Mouse (Mus musculus) CH12.LX (cell line): ENCODE data around the gene Sox11. TPM values are rescaled to one million over a fixed set of nuclear protein-coding genes. Genes with fewer than 3 reads are reported as not detected.

ENCODE experiments used
- DNase-seq: peaks from one replicate; pipeline ENCODE4 v3.0.0-alpha.2; 2013; ENCODE audit errors: extremely low read depth
- H3K27ac ChIP-seq: 2 replicates; pipeline ENCODE4 v1.5.1; 2012; ENCODE audit warnings: low read depth, mild to moderate bottlenecking, control low read depth, moderate library complexity; ENCODE audit not compliant: insufficient read depth
- H3K27me3 ChIP-seq: replicated peaks from 2 replicates; pipeline ENCODE3; 2012; ENCODE audit warnings: inconsistent platforms
- H3K36me3 ChIP-seq, 2 experiments: replicated peaks in 1 of 2; 2 replicates each; pipeline versions ENCODE3 to v1.6.1; 2012; ENCODE audit warnings: inconsistent platforms in 1 of 2, low read length in 1 of 2, mild to moderate bottlenecking in 1 of 2, mixed read lengths in 1 of 2, moderate library complexity in 1 of 2; ENCODE audit not compliant: control insufficient read depth in 1 of 2, insufficient read depth in 1 of 2
- H3K4me1 ChIP-seq, 2 experiments: 2 replicates each; pipeline ENCODE4 v1.6.1; 2012; ENCODE audit warnings: inconsistent platforms in 1 of 2, moderate library complexity in 1 of 2; ENCODE audit not compliant: insufficient read depth in 2 of 2, control insufficient read depth in 1 of 2
- H3K4me2 ChIP-seq: 2 replicates; pipeline ENCODE4 v1.6.1; 2012; ENCODE audit warnings: low read depth, mild to moderate bottlenecking, control low read depth; ENCODE audit not compliant: poor library complexity, insufficient read depth, severe bottlenecking
- H3K4me3 ChIP-seq, 3 experiments: fragments of 150-350 bp in 1 of 3; sonication (generic) in 1 of 3; replicated peaks in 1 of 3; 2 replicates each; pipeline versions ENCODE3 to v1.5.1; 2011 to 2012; ENCODE audit warnings: low read depth in 2 of 3, low read length in 2 of 3, mild to moderate bottlenecking in 2 of 3, moderate library complexity in 2 of 3, control low read depth in 1 of 3, improper control_type of control experiment in 1 of 3, inconsistent platforms in 1 of 3, mixed read lengths in 1 of 3; ENCODE audit not compliant: poor library complexity in 1 of 3
- H3K79me2 ChIP-seq: replicated peaks from 2 replicates; pipeline ENCODE4 v1.6.1; 2012; ENCODE audit warnings: mild to moderate bottlenecking, moderate library complexity; ENCODE audit not compliant: control insufficient read depth, poor library complexity, insufficient read depth, severe bottlenecking; ENCODE audit errors: extremely low read depth
- H3K9ac ChIP-seq: 2 replicates; pipeline ENCODE4 v1.6.1; 2012; ENCODE audit warnings: low read depth, mild to moderate bottlenecking, control low read depth, moderate library complexity; ENCODE audit not compliant: insufficient read depth
- H3K9me3 ChIP-seq: replicated peaks from 2 replicates; pipeline ENCODE3; 2012; ENCODE audit warnings: low read length, inconsistent platforms, mixed read lengths
- CHD2 ChIP-seq: IDR thresholded peaks from 2 replicates; pipeline ENCODE4 v1.6.1; 2011; ENCODE audit warnings: low read length, improper control_type of control experiment
- CTCF ChIP-seq, 2 experiments: IDR thresholded peaks in 1 of 2; conservative IDR thresholded peaks in 1 of 2; 2 replicates each; pipeline ENCODE4 v1.5.1; 2011 to 2012; ENCODE audit warnings: low read depth in 2 of 2, low read length in 2 of 2, improper control_type of control experiment in 1 of 2, inconsistent platforms in 1 of 2, mild to moderate bottlenecking in 1 of 2, moderate library complexity in 1 of 2
- E2F4 ChIP-seq: IDR thresholded peaks from 2 replicates; pipeline ENCODE4 v1.6.1; 2011; ENCODE audit warnings: low read depth, low read length, improper control_type of control experiment; ENCODE audit not compliant: insufficient replicate concordance
- ELF1 ChIP-seq: IDR thresholded peaks from 2 replicates; pipeline ENCODE4 v1.6.1; 2014; ENCODE audit warnings: low read depth, mild to moderate bottlenecking, inconsistent platforms, low read length, improper control_type of control experiment
- EP300 ChIP-seq: IDR thresholded peaks from 2 replicates; pipeline ENCODE4 v1.6.1; 2011; ENCODE audit warnings: low read length, improper control_type of control experiment
- GABPA ChIP-seq: IDR thresholded peaks from 2 replicates; pipeline ENCODE4 v1.6.1; 2012; ENCODE audit warnings: low read depth, low read length, improper control_type of control experiment, inconsistent platforms; ENCODE audit not compliant: insufficient replicate concordance
- HCFC1 ChIP-seq: IDR thresholded peaks from 2 replicates; pipeline ENCODE4 v1.6.1; 2012; ENCODE audit warnings: low read depth, mild to moderate bottlenecking, inconsistent platforms, low read length, improper control_type of control experiment
- IRF4 ChIP-seq: IDR thresholded peaks from 2 replicates; pipeline ENCODE4 v1.6.1; 2014; ENCODE audit warnings: low read depth, mild to moderate bottlenecking, inconsistent platforms, low read length, improper control_type of control experiment
- JUN ChIP-seq: IDR thresholded peaks from 2 replicates; pipeline ENCODE4 v1.6.1; 2011; ENCODE audit warnings: low read depth, mild to moderate bottlenecking, low read length, improper control_type of control experiment, moderate library complexity; ENCODE audit not compliant: insufficient read depth
- JUND ChIP-seq: conservative IDR thresholded peaks from 2 replicates; pipeline ENCODE4 v1.6.1; 2011; ENCODE audit warnings: low read depth, low read length, improper control_type of control experiment
- KAT2A ChIP-seq: IDR thresholded peaks from 2 replicates; pipeline ENCODE4 v1.6.1; 2012; ENCODE audit warnings: low read length, improper control_type of control experiment, inconsistent platforms; ENCODE audit not compliant: insufficient replicate concordance
- MAFK ChIP-seq: IDR thresholded peaks from 2 replicates; pipeline ENCODE4 v1.6.1; 2011; ENCODE audit warnings: low read length, improper control_type of control experiment; ENCODE audit not compliant: insufficient replicate concordance
- MEF2A ChIP-seq: IDR thresholded peaks from 2 replicates; pipeline ENCODE4 v1.6.1; 2014; ENCODE audit warnings: low read depth, mild to moderate bottlenecking, inconsistent platforms, low read length, improper control_type of control experiment, borderline replicate concordance
- MXI1 ChIP-seq: IDR thresholded peaks from 2 replicates; pipeline ENCODE4 v1.6.1; 2011; ENCODE audit warnings: mild to moderate bottlenecking, low read depth, low read length, improper control_type of control experiment
- NELFE ChIP-seq: IDR thresholded peaks from 2 replicates; pipeline ENCODE4 v1.6.1; 2011; ENCODE audit warnings: low read depth, low read length, improper control_type of control experiment
- RAD21 ChIP-seq: IDR thresholded peaks from 2 replicates; pipeline ENCODE4 v1.6.1; 2011; ENCODE audit warnings: low read depth, mild to moderate bottlenecking, low read length, improper control_type of control experiment, moderate library complexity
- RCOR1 ChIP-seq: conservative IDR thresholded peaks from 2 replicates; pipeline ENCODE4 v1.6.1; 2012; ENCODE audit warnings: low read depth, mild to moderate bottlenecking, inconsistent platforms, low read length, improper control_type of control experiment
- SMC3 ChIP-seq: IDR thresholded peaks from 2 replicates; pipeline ENCODE4 v1.6.1; 2011; ENCODE audit warnings: low read depth, low read length, improper control_type of control experiment
- TBP ChIP-seq: conservative IDR thresholded peaks from 2 replicates; pipeline ENCODE4 v1.6.1; 2011; ENCODE audit warnings: low read depth, low read length, improper control_type of control experiment
- TCF12 ChIP-seq: IDR thresholded peaks from 2 replicates; pipeline ENCODE4 v1.6.1; 2014; ENCODE audit warnings: low read depth, mild to moderate bottlenecking, inconsistent platforms, low read length, improper control_type of control experiment
- USF1 ChIP-seq: IDR thresholded peaks from 2 replicates; pipeline ENCODE4 v1.6.1; 2014; ENCODE audit warnings: low read depth, mild to moderate bottlenecking, inconsistent platforms, low read length, improper control_type of control experiment
- USF2 ChIP-seq: conservative IDR thresholded peaks from 2 replicates; pipeline ENCODE4 v1.6.1; 2011; ENCODE audit warnings: low read depth, low read length, improper control_type of control experiment
- ZKSCAN1 ChIP-seq: IDR thresholded peaks from 2 replicates; pipeline ENCODE4 v1.6.1; 2012; ENCODE audit warnings: low read depth, inconsistent platforms, low read length, improper control_type of control experiment, borderline replicate concordance
- dilution Hi-C: fragments of 300-500 bp; cut with MboI; formaldehyde crosslinking; loops from 2 replicates; pipeline ENCODE4 v1.14.3; 2020; ENCODE audit warnings: low sequenced_read_pairs; ENCODE audit not compliant: extremely low pct_unique_long_range_greater_than_20kb, extremely low pct_ligation_motif_present
- in situ Hi-C: fragments of 300-500 bp; cut with MboI; formaldehyde crosslinking; loops from 3 replicates; pipeline ENCODE4 v1.14.3; 2019; ENCODE audit warnings: low sequenced_read_pairs, low pct_ligation_motif_present, low pct_unique_long_range_greater_than_20kb, mixed read lengths
- polyA plus RNA-seq: library from polyadenylated mRNA; unstranded; fragments of >175 nt; gene quantifications from 2 replicates; pipeline ENCODE4 v1.2.1, GENCODE M21; 2012; ENCODE audit warnings: low read depth; ENCODE audit not compliant: insufficient read length
- total RNA-seq, 2 experiments: library from RNA; depleted of rRNA; stranded (reverse); fragments of 300-350 nt in 1 of 2; fragments of >200 nt in 1 of 2; gene quantifications; 2 replicates each; pipeline ENCODE4 v1.2.3; 2012 to 2014

The Sox11 gene
- total and polyA plus RNA-seq, 3 experiments, result not detected

- H3K4me1 ChIP-seq, result no peaks in the 10 kb centered on the region
- H3K79me2 ChIP-seq, result no peaks in the 10 kb centered on the region
- H3K27me3 ChIP-seq, result no peaks in the 10 kb centered on the region
- dilution Hi-C loops, result no loop called here
- DNase-seq, result no peak
- H3K4me2 ChIP-seq, result no peak overlapping the region
- TF ChIP-seq CHD2 (no peak), JUN (no peak), ZKSCAN1 (no peak), EP300 (no peak)
- H3K9ac ChIP-seq, result no peak overlapping the region
- H3K4me3 ChIP-seq, result no peak overlapping the region
- H3K9me3 ChIP-seq, result peaks cover 61% of the 10 kb centered on the region
- H3K27ac ChIP-seq, result no peak overlapping the region
- in situ Hi-C loops, result no loop called here
- H3K36me3 ChIP-seq, result no peaks in the 10 kb centered on the region
Measured at GRCm38 (mm10) chr12:27335356-27336055, 6.9 kb downstream of the Sox11 start.

DNA sequence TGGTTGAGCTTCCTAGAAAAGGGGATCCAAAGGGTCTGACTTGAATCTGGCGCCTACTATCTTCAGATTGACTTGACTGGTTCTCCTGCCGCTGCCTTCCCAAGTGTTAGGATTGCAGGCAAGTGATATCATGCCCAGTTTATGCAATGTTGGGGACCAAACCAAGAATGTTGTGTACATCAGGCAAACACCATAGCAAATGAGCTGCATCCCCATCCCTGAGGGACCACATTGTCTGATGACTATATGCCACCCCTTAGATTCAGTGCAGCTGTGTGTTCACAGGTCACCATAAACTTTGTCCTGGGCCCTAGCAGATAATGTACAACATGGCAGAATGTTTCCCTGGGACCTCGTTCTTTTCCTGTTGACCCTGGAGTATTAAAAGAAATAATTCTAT, 8.8 kb downstream of the Sox11 start:
- Histone ChIP-seq H3K9me3 (peaks cover 69% of the 10 kb centered on the region), H3K27me3 (no peaks in the 10 kb centered on the region), H3K79me2 (no peaks in the 10 kb centered on the region), H3K36me3 (no peaks in the 10 kb centered on the region), H3K27ac (no peak overlapping the region), H3K4me1 (no peaks in the 10 kb centered on the region), H3K4me3 (no peak overlapping the region), H3K4me2 (no peak overlapping the region), H3K9ac (no peak overlapping the region)
- TF ChIP-seq JUND, result no peak
- TF ChIP-seq MXI1, result no peak
- TF ChIP-seq GABPA, result no peak
- no peak for TF ChIP-seq RAD21
- TF ChIP-seq SMC3, result no peak
- TF ChIP-seq MAFK, result no peak
- TF ChIP-seq TBP, result no peak
- no peak for TF ChIP-seq CTCF (conservative IDR thresholded peaks at IDR 0.05 in 1 of 2, IDR thresholded peaks at IDR 0.05 in 1 of 2; ENCODE audit: low read depth in 2 of 2, low read length in 2 of 2)
- no peak for TF ChIP-seq TCF12
- no peak for TF ChIP-seq MEF2A
- TF ChIP-seq E2F4, result no peak
- TF ChIP-seq USF2, result no peak
- no peak for TF ChIP-seq IRF4
- TF ChIP-seq RCOR1, result no peak
- no peak for TF ChIP-seq ELF1
- TF ChIP-seq KAT2A, result no peak
- no peak for TF ChIP-seq USF1
- no peak for TF ChIP-seq NELFE
- TF ChIP-seq HCFC1, result no peak
- dilution Hi-C loops (no loop called here), in situ Hi-C loops (no loop called here)
- no peak for DNase-seq
